Mouse (Mus musculus): ENCODE measurements around the gene Gm21170. TPM values are rescaled to one million over a fixed set of nuclear protein-coding genes. Genes with fewer than 3 reads are reported as not detected.
"Not testable (repeated sequence)": the region's sequence is repeated elsewhere in the genome, so short reads cannot be mapped to it uniquely, and the experiment has no call there.

Gm21170 gene
- not detected in 2 replicates for polyA plus RNA-seq (2015; fragmentation: Nextera tagmentation; extraction: Ambion mirVana)

DNA sequence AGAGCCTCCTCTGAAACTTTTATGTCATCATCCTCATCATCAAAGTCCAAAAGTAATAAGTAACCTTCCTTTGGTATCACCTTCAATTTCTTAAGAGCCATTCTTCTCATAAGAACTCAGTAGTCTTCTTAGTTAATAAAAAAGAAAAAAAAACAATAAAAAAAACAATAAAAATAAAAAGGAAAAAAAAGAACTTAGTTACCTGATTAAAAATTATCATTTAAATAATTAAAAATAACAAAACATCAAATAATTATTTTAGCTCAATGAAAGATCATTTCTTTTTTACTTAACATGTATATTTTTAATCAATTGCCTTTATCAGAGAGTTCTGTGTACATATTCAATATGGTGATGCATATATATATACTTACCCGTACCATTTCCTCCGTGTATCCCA, at the start of gene Gm21170:
TSS of gene Gm21170 (minus strand) at position 101 of the 400 bp plus-strand sequence.
- not testable (repeated sequence) for H3K27ac ChIP-seq (replicated peaks); H3K4me3 ChIP-seq (replicated peaks); H3K36me3 ChIP-seq (replicated peaks); H3K4me2 ChIP-seq; H3K27me3 ChIP-seq; H3K9me3 ChIP-seq (replicated peaks); ATAC-seq (ENCODE audit: insufficient read depth); H3K9ac ChIP-seq; H3K4me1 ChIP-seq (replicated peaks)
- WGBS (ENCODE audit: insufficient replicate concordance), result no CpG with 5 or more reads among the region's 2 CpGs

Other genes with a start within 250 kb of the Gm21170 start
- not detected in 2 replicates for gene Gm21256, start 240.1 kb downstream of the Gm21170 start, polyA plus RNA-seq (2015; fragmentation: Nextera tagmentation; extraction: Ambion mirVana)

All from liver, embryonic 15.5 days (tissue).